38 mouse cellular contexts compared by ENCODE assay signal in genomic region chr10:52374651-52375050, GRCm38 (mm10). TPM values are rescaled to one million over a fixed set of nuclear protein-coding genes. Genes with fewer than 3 reads are reported as not detected.
"Had no signal": no experiment of that assay in that cellular context is flagged by ENCODE, and none has a peak within 500 bp of the region (broad histone marks: within the 10 kb centered on the region; RNA-seq: fewer than 3 reads in every experiment).

No protein-coding gene starts in this region.

- H3K4me2 ChIP-seq: embryonic facial prominence, embryonic 12.5 days; embryonic facial prominence, embryonic 13.5 days; embryonic facial prominence, embryonic 15.5 days; forebrain, embryonic 12.5 days; forebrain, embryonic 13.5 days; forebrain, embryonic 15.5 days had no signal

- ATAC-seq: forebrain, embryonic 13.5 days; forebrain, embryonic 14.5 days; forebrain, embryonic 15.5 days; forebrain, embryonic 16.5 days; forebrain, postnatal 0 days had no signal

- H3K9me3 ChIP-seq: embryonic facial prominence, embryonic 10.5 days; embryonic facial prominence, embryonic 12.5 days; embryonic facial prominence, embryonic 13.5 days; embryonic facial prominence, embryonic 15.5 days; forebrain, embryonic 10.5 days; forebrain, embryonic 12.5 days; forebrain, embryonic 13.5 days; forebrain, embryonic 15.5 days had no signal

- H3K36me3 ChIP-seq: embryonic facial prominence, embryonic 12.5 days; embryonic facial prominence, embryonic 13.5 days; embryonic facial prominence, embryonic 15.5 days; forebrain, embryonic 10.5 days; forebrain, embryonic 12.5 days; forebrain, embryonic 15.5 days had no signal

- H3K27ac ChIP-seq: embryonic facial prominence, embryonic 10.5 days; embryonic facial prominence, embryonic 12.5 days; embryonic facial prominence, embryonic 13.5 days; embryonic facial prominence, embryonic 15.5 days; forebrain, embryonic 10.5 days; forebrain, embryonic 12.5 days; forebrain, embryonic 13.5 days; forebrain, embryonic 15.5 days; gastrocnemius, adult 2 months had no signal

- DNase-seq: cerebellum, adult 2 months; cerebellum, adult 8-10 months; cerebellum, adult 9-10 months; cerebellum, adult 9-11 months; cerebellum, postnatal 10 days; cerebellum, postnatal 14 days; cerebellum, postnatal 25 days; cerebellum, postnatal 36 days; embryo, embryonic 11 days; forebrain, postnatal 0 days; gastrocnemius, adult 2 months; gastrocnemius, postnatal 10 days; gastrocnemius, postnatal 14 days; gastrocnemius, postnatal 25 days; gastrocnemius, postnatal 36 days; heart, adult 18-20 months had no signal

- H3K4me3 ChIP-seq: embryonic facial prominence, embryonic 10.5 days; embryonic facial prominence, embryonic 12.5 days; embryonic facial prominence, embryonic 13.5 days; embryonic facial prominence, embryonic 15.5 days; erythroblast, embryonic 14.5 days; forebrain, embryonic 10.5 days; forebrain, embryonic 12.5 days; forebrain, embryonic 13.5 days; forebrain, embryonic 15.5 days; gastrocnemius, adult 2 months had no signal

- H3K9ac ChIP-seq: embryonic facial prominence, embryonic 12.5 days; embryonic facial prominence, embryonic 13.5 days; embryonic facial prominence, embryonic 15.5 days; forebrain, embryonic 12.5 days; forebrain, embryonic 13.5 days; forebrain, embryonic 15.5 days; forebrain, postnatal 0 days had no signal

- H3K27me3 ChIP-seq: embryonic facial prominence, embryonic 12.5 days; embryonic facial prominence, embryonic 13.5 days; embryonic facial prominence, embryonic 15.5 days; forebrain, embryonic 12.5 days; forebrain, embryonic 13.5 days; forebrain, embryonic 15.5 days had no signal

- H3K4me1 ChIP-seq: embryonic facial prominence, embryonic 12.5 days; embryonic facial prominence, embryonic 13.5 days; embryonic facial prominence, embryonic 15.5 days had no signal

RNA-seq across cellular contexts. Expression of gene Nepn, which starts 14.1 kb away (rescaled TPM):
- total RNA-seq: common myeloid progenitor, adult 5-6 weeks; forebrain, postnatal 0 days; gastrocnemius, adult 2 months; gastrocnemius, postnatal 10 days; gastrocnemius, postnatal 14 days; granulocyte monocyte progenitor cell, adult 5-6 weeks had no signal
- polyA plus RNA-seq: embryonic facial prominence, embryonic 10.5 days; embryonic facial prominence, embryonic 11.5 days; embryonic facial prominence, embryonic 13.5 days; embryonic facial prominence, embryonic 14.5 days; embryonic facial prominence, embryonic 15.5 days; erythroblast, embryonic 14.5 days; forebrain, embryonic 10.5 days; forebrain, embryonic 11.5 days; forebrain, embryonic 12.5 days; forebrain, embryonic 13.5 days; forebrain, embryonic 14.5 days; forebrain, embryonic 15.5 days; forebrain, embryonic 16.5 days; forebrain, postnatal 0 days had no signal

RNA-seq across cellular contexts. Expression of gene Gm26741, which starts 16.1 kb away (rescaled TPM):
- total RNA-seq: common myeloid progenitor, adult 5-6 weeks; forebrain, postnatal 0 days; gastrocnemius, adult 18-20 months; gastrocnemius, adult 2 months; gastrocnemius, adult 8-10 months; gastrocnemius, postnatal 10 days; gastrocnemius, postnatal 14 days; gastrocnemius, postnatal 25 days; gastrocnemius, postnatal 36 days; gastrocnemius, postnatal 4 days; granulocyte monocyte progenitor cell, adult 5-6 weeks; heart, adult 18-20 months had no signal
- polyA plus RNA-seq: cerebellum, adult 2 months; cortical plate, adult 2 months; embryonic facial prominence, embryonic 10.5 days; embryonic facial prominence, embryonic 11.5 days; embryonic facial prominence, embryonic 12.5 days; embryonic facial prominence, embryonic 13.5 days; embryonic facial prominence, embryonic 14.5 days; embryonic facial prominence, embryonic 15.5 days; erythroblast, embryonic 14.5 days; forebrain, embryonic 10.5 days; forebrain, embryonic 11.5 days; forebrain, embryonic 12.5 days; forebrain, embryonic 13.5 days; forebrain, embryonic 14.5 days; forebrain, embryonic 15.5 days; forebrain, embryonic 16.5 days; forebrain, postnatal 0 days; frontal cortex, adult 2 months; gonadal fat pad, adult 2 months had no signal
